Mouse (Mus musculus): Measurements from ENCODE around the gene Gm17469. TPM values are rescaled to one million over a fixed set of nuclear protein-coding genes. Genes with fewer than 3 reads are reported as not detected.
"Not testable (repeated sequence)": the region's sequence is repeated elsewhere in the genome, so short reads cannot be mapped to it uniquely, and the experiment has no call there.

The Gm17469 gene
- not detected in 2 replicates for polyA plus RNA-seq (2014; fragmentation: Nextera tagmentation; extraction: Ambion mirVana)

GRCm38 (mm10) chrX:124629593-124629992, at the start of gene Gm17469:
TSS of gene Gm17469 (plus strand) at chrX:124629893.
- H3K9me3 ChIP-seq (ENCODE audit: control insufficient read depth, low read length); H3K4me1 ChIP-seq (ENCODE audit: control insufficient read depth in 2 of 2, insufficient read depth in 2 of 2, low read length in 2 of 2); H3K27me3 ChIP-seq (ENCODE audit: control insufficient read depth, insufficient read depth, low read length); H3K4me2 ChIP-seq (ENCODE audit: low read length); H3K9ac ChIP-seq (ENCODE audit: low read length); ATAC-seq (ENCODE audit: insufficient number of reproducible peaks, insufficient read depth, low FRiP score, low read depth); H3K36me3 ChIP-seq (ENCODE audit: control insufficient read depth, insufficient read depth, low read length); H3K4me3 ChIP-seq (ENCODE audit: control insufficient read depth in 1 of 2, insufficient read depth in 1 of 2, low read depth in 1 of 2, low read length in 2 of 2); H3K27ac ChIP-seq (replicated peaks in 1 of 2; ENCODE audit: control insufficient read depth in 1 of 2, insufficient read depth in 1 of 2, low read depth in 2 of 2, low read length in 2 of 2): not testable (repeated sequence)
- WGBS, result no CpG with 5 or more reads among the region's 4 CpGs

Other genes with a start within 250 kb of the Gm17469 start
- not detected in 2 replicates for gene Gm17584, start 129.3 kb upstream of the Gm17469 start, polyA plus RNA-seq (2014; fragmentation: Nextera tagmentation; extraction: Ambion mirVana)